Mouse (Mus musculus) G1E (cell line): ENCODE data around the gene Slc19a1. TPM values are rescaled to one million over a fixed set of nuclear protein-coding genes. Genes with fewer than 3 reads are reported as not detected.

ENCODE experiments used
- ATAC-seq: 2 replicates; pipeline ENCODE4 v1.8.0; 2016; ENCODE audit warnings: mild to moderate bottlenecking; ENCODE audit not compliant: insufficient number of reproducible peaks, poor library complexity, low FRiP score, severe bottlenecking; ENCODE audit errors: extremely low read depth
- DNase-seq: peaks from one replicate; pipeline ENCODE4 v3.0.0; 2012; ENCODE audit warnings: low spot score
- H3K27me3 ChIP-seq: 2 replicates; pipeline ENCODE4 v1.6.1; 2012; ENCODE audit warnings: mild to moderate bottlenecking, low read length, inconsistent platforms; ENCODE audit not compliant: insufficient read depth
- H3K36me3 ChIP-seq: replicated peaks from 2 replicates; pipeline ENCODE3; 2012; ENCODE audit warnings: mild to moderate bottlenecking, inconsistent platforms
- H3K4me1 ChIP-seq: 2 replicates; pipeline ENCODE4 v1.6.1; 2012; ENCODE audit warnings: low read depth, low read length, inconsistent platforms, mixed read lengths; ENCODE audit not compliant: insufficient read depth
- H3K4me3 ChIP-seq: 2 replicates; pipeline ENCODE4 v1.5.1; 2012; ENCODE audit warnings: low read depth, mild to moderate bottlenecking, inconsistent platforms, low read length, moderate library complexity, mixed read lengths
- H3K9me3 ChIP-seq: replicated peaks from 2 replicates; pipeline ENCODE4 v1.6.1; 2012; ENCODE audit warnings: inconsistent platforms
- CTCF ChIP-seq: IDR thresholded peaks from 2 replicates; pipeline ENCODE4 v1.5.1; 2012; ENCODE audit warnings: low read depth, low read length, inconsistent platforms, mixed read lengths
- GATA1 ChIP-seq: IDR thresholded peaks from 2 replicates; pipeline ENCODE4 v1.6.1; 2012; ENCODE audit warnings: borderline replicate concordance, low read length, inconsistent platforms, mixed read lengths
- GATA2 ChIP-seq: IDR thresholded peaks from 2 replicates; pipeline ENCODE4 v1.6.1; 2012; ENCODE audit warnings: low read depth, low read length, inconsistent platforms, borderline replicate concordance
- POLR2AphosphoS5 ChIP-seq: IDR thresholded peaks from 2 replicates; pipeline ENCODE4 v1.6.1; 2012; ENCODE audit warnings: low read depth, low read length, inconsistent platforms; ENCODE audit not compliant: insufficient replicate concordance
- TAL1 ChIP-seq: conservative IDR thresholded peaks from 2 replicates; pipeline ENCODE4 v1.6.1; 2012; ENCODE audit warnings: low read depth, low read length, inconsistent platforms, mixed read lengths
- polyA plus RNA-seq: library from polyadenylated mRNA; stranded (reverse); fragments of >175 nt; gene quantifications from 2 replicates; pipeline ENCODE4 v1.2.3, GENCODE M21; 2012
- total RNA-seq, 2 experiments: library from RNA; stranded (forward) in 1 of 2; stranded (reverse) in 1 of 2; fragments of 200-1000 nt in 1 of 2; fragments of >200 nt in 1 of 2; fragmentation: Nextera tagmentation in 1 of 2; gene quantifications; 2 replicates each; pipeline ENCODE4 v1.2.3; 2014 to 2017

Slc19a1 gene
- total and polyA plus RNA-seq, 3 experiments: 9.8 to 39.0 (median 10.5) TPM

DNA sequence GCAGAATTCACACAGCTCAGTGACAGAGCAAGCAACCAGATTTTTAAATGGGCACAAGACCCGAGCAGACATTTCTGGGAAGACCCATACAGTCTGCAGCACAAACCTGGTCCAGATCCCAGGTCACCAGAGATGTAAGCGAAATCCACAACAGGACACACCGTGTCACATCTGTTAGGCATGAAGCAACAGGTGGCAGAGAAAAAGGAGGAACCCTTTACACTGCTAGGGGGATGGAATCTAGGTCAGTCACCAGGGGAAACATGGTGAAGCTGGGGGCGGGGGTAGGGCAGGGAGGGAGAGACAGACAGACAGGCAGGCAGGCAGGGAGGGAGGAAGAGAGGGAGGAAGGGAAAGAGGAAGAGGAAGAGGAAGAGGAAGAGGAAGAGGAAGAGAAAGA is 76.1 kb downstream of the Slc19a1 start:
- peaks cover 4% of the 10 kb centered on the region for H3K9me3 ChIP-seq
- DNase-seq (no peak), ATAC-seq (no peak)
- peaks cover 30% of the 10 kb centered on the region for H3K36me3 ChIP-seq
- H3K4me3 ChIP-seq: no peak overlapping the region
- no peaks in the 10 kb centered on the region for H3K27me3 ChIP-seq
- no peak for TF ChIP-seq POLR2AphosphoS5
- TF ChIP-seq GATA2: no peak
- TF ChIP-seq TAL1: no peak
- no peak for TF ChIP-seq CTCF
- H3K4me1 ChIP-seq: peaks cover 4% of the 10 kb centered on the region; the same call in 1 of the 2 replicates

DNA sequence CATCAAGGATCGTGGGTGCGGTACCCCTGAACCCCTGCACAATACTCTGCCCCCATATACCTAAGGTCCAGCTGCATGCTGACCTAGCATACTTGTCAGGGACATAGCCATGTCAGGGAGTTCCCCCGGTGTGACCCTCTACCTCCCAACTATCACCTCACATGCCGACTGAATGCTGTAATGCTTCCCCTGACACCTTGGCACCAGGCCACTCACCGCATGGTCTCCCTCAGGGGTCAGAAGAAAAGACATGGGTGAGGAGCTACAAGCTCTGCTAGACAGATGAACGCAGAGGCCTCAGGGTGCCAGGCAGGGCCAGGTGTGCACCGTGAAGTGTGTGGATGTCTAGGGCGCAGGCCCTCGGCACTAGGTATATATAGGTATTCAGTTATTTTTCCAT is 78.0 kb downstream of the Slc19a1 start:
- H3K9me3 ChIP-seq: peaks cover 4% of the 10 kb centered on the region
- DNase-seq: no peak

More for the DNA sequence above, 78.0 kb downstream of the Slc19a1 start:
- peaks cover 37% of the 10 kb centered on the region for H3K36me3 ChIP-seq
- H3K4me3 ChIP-seq: no peak overlapping the region
- no peaks in the 10 kb centered on the region for H3K27me3 ChIP-seq
- ATAC-seq: no peak
- H3K4me1 ChIP-seq: peaks cover 3% of the 10 kb centered on the region; the same call in 1 of the 2 replicates
- TF ChIP-seq POLR2AphosphoS5 (no peak), GATA1 (no peak), GATA2 (no peak), TAL1 (no peak), CTCF (no peak)

Other genes starting within 250 kb of the Slc19a1 start
- not detected in 2 replicates for gene Pcbp3, start 70.4 kb upstream of the Slc19a1 start, total RNA-seq (2014; fragmentation: Nextera tagmentation)
- gene Pcbp3, start 70.4 kb upstream of the Slc19a1 start, total RNA-seq (2017): not detected in 2 replicates
- gene Pcbp3, start 70.4 kb upstream of the Slc19a1 start, polyA plus RNA-seq: not detected in 2 replicates
- gene Col18a1, start 134.3 kb downstream of the Slc19a1 start, total RNA-seq (2014; fragmentation: Nextera tagmentation): 19.3 and 33.0 TPM in 2 replicates
- gene Col18a1, start 134.3 kb downstream of the Slc19a1 start, total RNA-seq (2017): 45.1 and 46.8 TPM in 2 replicates
- gene Col18a1, start 134.3 kb downstream of the Slc19a1 start, polyA plus RNA-seq: 145 and 178 TPM in 2 replicates
- gene Pofut2, start 227.0 kb downstream of the Slc19a1 start, total RNA-seq (2014; fragmentation: Nextera tagmentation): 26.6 and 31.3 TPM in 2 replicates
- 17.6 and 23.7 TPM in 2 replicates for gene Pofut2, start 227.0 kb downstream of the Slc19a1 start, total RNA-seq (2017)
- 51.5 and 55.7 TPM in 2 replicates for gene Pofut2, start 227.0 kb downstream of the Slc19a1 start, polyA plus RNA-seq